Mouse (Mus musculus) layer of hippocampus, adult 2 months (tissue): ENCODE results near the gene Zfp358. TPM values are rescaled to one million over a fixed set of nuclear protein-coding genes. Genes with fewer than 3 reads are reported as not detected.

Experiments
- DNase-seq, 2 experiments: peaks; one replicate each; pipeline ENCODE4 v3.0.0; 2022; ENCODE audit warnings: low spot score in 2 of 2
- H3K27ac ChIP-seq: fragments of 200-600 bp; 2 replicates; pipeline ENCODE4 v1.8.1; 2022
- H3K4me3 ChIP-seq: fragments of 200-600 bp; 2 replicates; pipeline ENCODE4 v1.8.1; 2022; ENCODE audit warnings: mild to moderate bottlenecking
- CTCF ChIP-seq: fragments of 200-600 bp; conservative IDR thresholded peaks from 2 replicates; pipeline ENCODE4 v1.8.1; 2022; ENCODE audit warnings: antibody characterized with exemption, mild to moderate bottlenecking, moderate library complexity
- total RNA-seq, 2 experiments: library from RNA; stranded (reverse); gene quantifications; 2 replicates each; pipeline ENCODE4 v1.2.3; 2021

Zfp358 gene
- total RNA-seq, 2 experiments from 2014 or later: 27.9 to 29.9 TPM

DNA sequence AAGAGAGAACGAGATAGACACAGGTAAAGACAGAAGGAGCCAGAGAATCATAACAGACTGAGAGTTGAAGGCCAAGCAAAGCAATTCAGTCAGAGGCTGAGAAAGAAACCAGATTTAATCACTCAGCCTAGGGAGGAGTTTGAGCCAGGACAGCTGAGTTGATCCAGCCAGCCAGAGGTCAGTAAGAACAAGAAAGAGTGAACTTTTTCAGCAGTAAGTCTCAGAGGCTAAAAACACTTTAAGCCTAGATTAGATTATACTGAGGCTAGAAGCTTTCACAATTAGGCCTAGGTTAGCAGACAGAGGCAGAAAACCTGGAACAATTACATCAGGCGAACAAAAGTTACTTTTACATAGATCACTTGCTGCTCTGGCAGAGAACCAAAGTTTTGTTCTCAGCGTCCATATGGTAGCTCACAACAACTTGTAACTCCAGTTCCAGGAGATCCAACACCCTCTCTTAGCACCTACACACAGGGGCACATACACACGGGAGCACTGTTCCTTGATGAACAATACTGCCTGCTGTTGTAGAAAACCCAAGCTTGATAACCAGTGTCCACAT is 12.6 kb upstream of the Zfp358 start:
- no peak overlapping the region for H3K27ac ChIP-seq
- no peak for DNase-seq
- H3K4me3 ChIP-seq: no peak overlapping the region
- TF ChIP-seq CTCF: no peak

DNA sequence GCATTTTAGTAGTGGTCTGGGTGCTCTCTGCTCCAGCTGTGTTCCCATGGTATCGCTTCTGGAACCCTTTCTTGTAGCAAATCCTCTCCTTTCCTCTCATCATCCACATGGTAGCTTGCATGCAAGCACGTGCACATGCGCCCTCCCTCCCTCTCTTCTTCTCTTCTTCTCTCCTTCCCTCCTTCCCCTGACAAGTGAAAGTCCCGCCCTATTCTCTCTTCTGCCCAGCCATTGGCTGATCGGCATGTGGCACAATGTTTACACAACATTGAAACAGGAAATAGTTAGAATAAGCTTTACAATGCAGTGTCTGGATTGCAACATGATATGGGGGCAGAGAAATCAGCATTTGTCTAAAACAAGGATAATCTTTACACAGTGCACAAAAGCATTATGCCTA is 11.3 kb upstream of the Zfp358 start:
- DNase-seq: no peak
- H3K27ac ChIP-seq: no peak overlapping the region
- no peak overlapping the region for H3K4me3 ChIP-seq
- no peak for TF ChIP-seq CTCF

DNA sequence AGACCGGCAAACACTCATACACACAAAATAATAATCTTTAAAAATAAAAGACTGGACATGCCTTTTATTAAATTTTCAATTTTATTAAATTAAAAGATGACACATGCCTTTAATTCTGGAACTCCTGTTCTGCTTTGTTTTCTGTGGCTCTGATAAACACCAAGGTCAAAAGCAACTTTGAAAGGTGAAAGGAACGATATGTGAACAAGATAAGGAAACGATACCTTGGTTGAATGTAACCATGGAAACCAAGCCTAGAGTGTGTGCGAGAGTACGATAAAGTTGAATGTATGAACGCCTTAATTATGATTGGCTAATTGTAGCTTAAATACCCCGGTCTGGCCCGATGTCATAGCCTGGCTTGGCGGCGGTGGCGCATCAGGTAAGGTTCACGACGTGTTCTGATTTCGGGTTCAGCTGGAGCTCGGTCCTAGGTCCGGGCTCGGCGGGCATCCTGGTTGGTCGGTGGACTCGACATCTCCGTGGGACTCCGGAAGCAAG is 10.6 kb upstream of the Zfp358 start:
- no peak for TF ChIP-seq CTCF
- Histone ChIP-seq H3K27ac (no peak overlapping the region), H3K4me3 (no peak overlapping the region)
- DNase-seq: no peak

DNA sequence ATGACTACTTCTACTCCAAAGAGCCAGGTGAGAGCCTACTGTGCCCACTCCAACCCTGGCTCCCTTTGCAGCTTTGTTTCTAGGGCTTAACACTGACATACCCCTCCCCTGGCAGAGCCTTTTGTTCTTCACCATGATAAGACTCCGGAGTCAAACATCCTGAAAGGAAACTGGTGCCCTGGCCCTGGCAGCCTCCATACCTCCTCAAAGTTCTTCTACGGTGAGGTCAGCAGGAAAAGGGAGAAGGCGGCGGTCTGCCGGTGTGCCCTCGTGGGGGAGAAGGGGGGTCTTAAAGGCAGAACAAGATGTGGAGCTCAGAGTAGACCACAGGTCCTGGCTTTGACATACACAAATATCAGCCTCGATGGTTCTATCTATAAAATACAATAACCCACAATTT is 9.4 kb upstream of the Zfp358 start:
- no peak overlapping the region for H3K27ac ChIP-seq

DNA sequence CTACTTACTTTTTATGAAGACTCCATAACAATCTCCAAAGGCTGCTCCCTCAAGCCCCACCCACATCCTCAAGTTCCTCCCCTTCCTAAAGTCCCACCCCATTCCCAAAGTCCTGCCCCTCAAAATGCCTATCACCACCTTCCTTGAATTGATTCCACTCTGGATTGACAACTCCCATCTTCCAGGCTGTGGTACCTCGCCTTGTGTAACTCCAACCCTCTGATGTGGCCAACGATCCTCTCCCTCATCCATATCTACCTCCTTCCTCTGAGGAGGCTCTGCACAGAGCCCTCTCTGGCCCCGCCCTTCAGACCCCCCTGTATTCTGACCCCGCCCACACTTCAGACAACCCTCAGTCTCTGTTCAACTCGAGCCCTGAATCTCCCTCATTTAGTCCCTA is 7.7 kb upstream of the Zfp358 start:
- TF ChIP-seq CTCF: no peak
- H3K27ac ChIP-seq: no peak overlapping the region
- no peak overlapping the region for H3K4me3 ChIP-seq
- no peak for DNase-seq

More for the DNA sequence above, 9.4 kb upstream of the Zfp358 start:
- no peak overlapping the region for H3K4me3 ChIP-seq
- DNase-seq: no peak
- no peak for TF ChIP-seq CTCF

DNA sequence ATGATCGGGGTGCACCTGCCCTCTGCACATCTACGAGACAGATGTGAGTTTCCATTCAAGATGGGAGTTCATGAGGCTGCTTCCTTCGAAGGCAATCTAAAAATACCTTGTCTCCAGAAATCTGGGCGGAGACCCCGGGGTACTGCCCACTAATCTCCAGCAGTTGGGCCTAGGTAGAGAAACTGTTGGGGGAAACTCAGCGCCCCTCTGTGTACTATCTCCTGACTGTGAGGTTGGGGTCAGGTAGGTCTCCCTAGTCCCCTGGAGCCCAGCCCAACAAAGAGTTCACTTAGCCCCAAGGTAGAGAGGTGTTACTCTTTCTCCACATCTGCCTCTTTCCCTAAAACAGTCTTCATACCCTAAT is 889 bp downstream of the Zfp358 start:
- DNase-seq: no peak
- Histone ChIP-seq H3K27ac (peak overlapping the region; percentile 95), H3K4me3 (peak overlapping the region; percentile 96)
- TF ChIP-seq CTCF: no peak

DNA sequence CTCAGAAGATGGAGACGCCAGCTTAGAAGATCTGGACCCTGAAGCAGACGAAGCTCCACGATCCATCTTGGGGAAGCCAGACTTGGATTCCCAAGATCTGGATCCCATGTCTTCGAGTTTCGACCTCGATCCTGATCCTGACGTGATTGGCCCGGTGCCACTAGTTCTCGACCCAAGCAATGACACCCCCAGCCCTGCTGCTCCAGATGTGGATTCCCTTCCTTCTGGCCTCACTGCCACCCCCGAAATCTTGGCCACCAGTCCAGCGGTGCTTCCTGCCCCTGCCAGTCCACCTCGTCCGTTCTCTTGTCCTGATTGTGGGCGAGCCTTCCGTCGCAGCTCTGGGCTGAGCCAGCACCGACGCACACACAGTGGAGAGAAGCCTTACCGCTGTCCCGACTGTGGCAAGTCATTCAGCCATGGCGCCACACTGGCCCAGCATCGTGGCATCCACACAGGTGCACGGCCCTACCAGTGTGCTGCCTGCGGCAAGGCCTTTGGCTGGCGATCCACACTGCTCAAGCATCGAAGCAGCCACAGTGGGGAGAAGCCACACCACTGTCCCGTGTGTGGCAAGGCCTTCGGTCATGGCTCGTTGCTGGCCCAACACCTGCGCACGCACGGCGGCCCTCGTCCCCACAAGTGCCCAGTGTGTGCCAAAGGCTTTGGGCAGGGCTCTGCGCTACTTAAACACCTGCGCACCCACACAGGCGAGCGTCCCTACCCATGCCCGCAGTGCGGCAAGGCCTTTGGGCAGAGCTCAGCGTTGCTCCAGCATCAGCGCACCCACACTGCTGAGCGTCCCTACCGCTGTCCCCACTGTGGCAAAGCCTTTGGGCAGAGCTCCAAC is 2.9 kb downstream of the Zfp358 start:
- no peak for TF ChIP-seq CTCF
- Histone ChIP-seq H3K4me3 (no peak overlapping the region), H3K27ac (no peak overlapping the region)
- no peak for DNase-seq

DNA sequence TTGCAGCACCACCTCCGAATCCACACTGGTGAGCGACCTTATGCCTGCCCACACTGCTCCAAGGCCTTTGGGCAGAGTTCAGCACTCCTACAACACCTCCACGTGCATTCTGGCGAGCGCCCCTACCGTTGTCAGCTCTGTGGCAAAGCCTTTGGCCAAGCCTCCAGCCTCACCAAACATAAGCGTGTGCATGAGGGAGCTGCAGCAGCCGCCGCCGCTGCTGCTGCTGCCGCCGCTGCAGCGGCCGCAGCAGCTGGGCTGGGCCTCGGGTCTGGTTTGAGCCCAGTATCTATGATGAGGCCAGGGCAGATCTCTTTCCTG is 3.5 kb downstream of the Zfp358 start:
- DNase-seq: no peak
- TF ChIP-seq CTCF: no peak
- no peak overlapping the region for H3K4me3 ChIP-seq
- H3K27ac ChIP-seq: no peak overlapping the region

DNA sequence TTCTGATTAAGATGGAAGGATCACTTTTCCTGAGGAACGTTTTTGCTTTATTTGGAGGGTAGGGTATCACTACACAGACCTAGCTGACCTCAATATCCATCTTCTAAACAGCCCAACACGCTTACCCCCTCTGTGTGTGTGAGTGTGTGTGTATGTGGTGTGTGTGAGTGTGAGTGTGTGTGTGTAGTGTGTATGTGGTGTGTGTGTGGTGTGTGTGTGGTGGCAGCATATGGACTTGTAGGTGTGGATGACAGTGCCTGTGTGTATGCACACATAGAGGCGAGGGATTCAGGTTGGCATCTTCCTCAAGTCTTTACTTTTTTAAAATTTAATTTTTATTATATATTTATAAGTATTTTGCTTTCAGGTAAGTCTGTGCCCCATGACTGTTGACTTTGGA is 5.6 kb downstream of the Zfp358 start:
- Histone ChIP-seq H3K27ac (no peak overlapping the region), H3K4me3 (no peak overlapping the region)
- TF ChIP-seq CTCF: no peak
- no peak for DNase-seq

DNA sequence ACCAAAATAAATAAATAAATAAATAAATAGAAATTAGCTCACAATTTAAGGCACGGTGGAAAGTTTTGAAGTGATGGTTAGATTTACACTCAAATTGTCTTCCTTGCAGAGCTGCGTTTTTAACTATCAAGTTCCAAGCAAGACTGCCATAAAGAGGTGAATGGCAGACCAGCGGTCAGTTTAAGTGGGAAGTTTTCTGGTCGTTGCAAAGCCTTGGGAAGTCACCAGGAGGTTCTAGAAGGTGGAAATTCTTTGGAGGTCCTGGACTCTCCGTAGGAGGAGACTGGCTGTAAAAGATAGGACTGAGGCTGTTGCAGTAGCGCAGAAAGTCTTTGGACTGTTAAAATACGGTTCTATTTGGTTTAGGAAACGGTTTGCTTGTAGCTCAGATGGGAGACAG is 6.8 kb downstream of the Zfp358 start:
- Histone ChIP-seq H3K27ac (peak overlapping the region; percentile 98), H3K4me3 (peak overlapping the region; percentile 82)
- DNase-seq: no peak
- no peak for TF ChIP-seq CTCF

DNA sequence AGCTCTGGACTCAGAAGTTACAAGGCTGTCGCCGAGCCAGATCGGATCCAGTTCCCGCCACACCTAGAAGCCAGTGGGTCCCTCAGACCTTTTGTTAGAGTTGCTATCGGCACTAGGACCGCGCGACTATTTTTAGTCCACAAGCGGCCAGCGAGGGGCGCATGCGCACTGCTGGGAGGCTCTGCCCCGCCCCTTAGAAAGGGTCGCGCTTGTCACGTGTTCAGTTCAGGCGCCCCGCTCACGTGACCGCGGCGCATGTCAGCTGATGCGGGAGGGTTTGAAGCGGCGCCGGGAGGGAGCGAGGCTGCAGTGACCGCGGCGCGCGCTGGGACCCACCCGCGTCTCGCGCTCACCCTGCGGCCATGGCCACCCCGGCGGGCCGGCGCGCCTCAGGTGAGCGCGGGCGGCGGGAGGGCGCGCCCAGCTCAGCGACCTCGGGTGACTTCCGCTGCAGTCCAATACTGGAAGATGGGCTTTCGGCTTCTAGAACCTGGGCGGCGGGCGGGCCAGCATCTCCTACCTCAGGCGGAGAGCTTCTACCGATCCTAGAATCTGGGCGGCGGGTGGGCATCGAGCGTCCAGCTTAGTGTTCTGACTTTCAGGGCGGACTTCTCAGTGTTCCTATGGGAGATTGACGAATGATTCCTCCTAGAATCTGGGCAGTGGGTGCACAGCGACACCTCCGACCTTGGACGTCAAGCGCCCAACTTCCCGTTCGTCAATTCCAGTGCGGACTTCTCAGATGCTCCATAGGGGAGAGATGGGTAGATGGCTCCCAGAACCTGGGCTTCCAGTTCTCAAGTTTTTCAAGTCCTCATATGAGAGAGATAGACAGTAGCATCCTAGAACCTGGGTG is 7.5 kb downstream of the Zfp358 start, which contains the start of gene Mcoln1:
Mcoln1 (plus strand) TSS at position 223 of the 856 bp plus-strand sequence.
- Histone ChIP-seq H3K4me3 (peak within 1 kb of the TSS; percentile 82), H3K27ac (peak within 1 kb of the TSS; percentile 98)
- TF ChIP-seq CTCF: no peak; the same call in 1 of the 2 replicates
- DNase-seq: peak; percentile 97 to 99

DNA sequence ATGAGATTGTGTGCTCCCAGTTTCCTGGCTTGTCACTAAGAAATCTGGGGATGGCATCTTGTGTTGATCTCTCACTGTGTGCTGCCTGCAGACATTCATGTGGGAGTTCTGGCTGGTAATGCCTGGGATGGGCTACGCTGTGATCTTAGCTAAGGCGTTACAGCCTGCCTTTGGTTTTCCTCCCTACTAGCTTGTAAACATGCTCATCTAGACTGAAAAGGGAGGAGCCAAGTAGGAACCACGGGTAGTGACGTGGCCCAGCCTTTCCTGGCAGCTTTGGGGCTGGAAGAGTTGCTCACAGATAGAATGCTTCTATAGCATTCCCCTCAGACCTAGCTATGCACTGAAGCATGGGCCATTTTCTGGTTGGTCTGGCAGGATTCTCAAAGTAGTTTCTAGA is 9.3 kb downstream of the Zfp358 start:
- no peak for TF ChIP-seq CTCF
- DNase-seq: peak in 1 of 2 experiments; percentile 74
- H3K27ac ChIP-seq: peak overlapping the region; percentile 56; the same call in 1 of the 2 replicates
- peak overlapping the region; percentile 4; the same call in 1 of the 2 replicates for H3K4me3 ChIP-seq

DNA sequence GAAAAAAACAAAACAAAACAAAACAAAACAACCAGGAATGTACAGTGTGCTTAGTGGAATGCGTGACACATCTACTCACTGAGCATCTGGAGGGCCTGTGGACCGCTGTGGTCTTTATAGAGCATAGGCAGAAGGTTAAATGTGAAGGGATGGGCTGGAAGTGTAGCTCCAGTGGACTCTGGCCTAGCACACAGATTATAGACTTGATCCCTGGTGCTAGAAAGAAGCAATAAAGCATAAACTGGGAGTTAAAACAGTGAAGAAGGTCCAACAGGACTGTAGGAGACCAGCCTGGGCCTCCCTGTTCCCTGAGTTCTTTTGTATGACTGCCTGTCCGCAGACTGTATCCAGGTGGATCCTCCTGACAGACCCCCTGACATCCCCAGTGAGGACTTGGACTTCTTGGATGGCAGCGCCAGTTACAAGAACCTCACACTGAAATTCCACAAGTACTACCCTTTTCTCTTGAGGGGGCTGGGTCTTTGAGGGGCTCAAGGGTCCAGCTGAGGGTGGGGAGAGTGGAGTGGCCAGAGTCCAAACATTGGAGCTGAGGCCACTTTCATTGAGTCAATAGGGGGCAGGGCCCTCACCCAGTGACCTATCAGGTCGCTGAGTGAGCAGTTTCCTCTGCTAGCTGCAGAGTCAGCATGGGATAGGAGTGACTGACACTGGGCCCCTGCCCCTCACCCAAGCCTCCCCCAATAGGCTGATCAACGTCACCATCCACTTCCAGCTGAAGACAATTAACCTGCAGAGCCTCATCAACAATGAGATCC is 15.2 kb downstream of the Zfp358 start:
- DNase-seq: no peak
- no peak for TF ChIP-seq CTCF
- Histone ChIP-seq H3K4me3 (no peak overlapping the region), H3K27ac (no peak overlapping the region)
